ENCODE assay signal across 9 mouse cellular contexts in the genomic region with DNA sequence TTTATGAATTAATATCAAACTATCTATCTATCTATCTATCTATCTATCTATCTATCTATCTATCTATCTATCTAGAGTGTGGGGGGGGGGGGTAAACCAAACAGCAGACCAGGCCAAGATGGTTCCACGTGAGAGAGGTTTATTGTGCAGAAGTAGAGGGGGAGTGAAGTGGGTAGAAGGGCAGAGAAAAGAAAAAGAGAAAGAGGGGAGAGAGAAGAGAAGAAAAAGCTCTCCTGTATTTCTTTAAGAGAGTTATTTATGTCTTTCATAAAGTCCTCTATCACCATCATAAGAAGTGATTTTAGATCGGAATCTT. TPM values are rescaled to one million over a fixed set of nuclear protein-coding genes. Genes with fewer than 3 reads are reported as not detected.
DNase-seq lines count a peak whose midpoint lies in the region; ATAC-seq lines count a peak whose summit lies in the region.
"Had no signal": no experiment of that assay in that cellular context is flagged by ENCODE, and none has a peak within 500 bp of the region (broad histone marks: within the 10 kb centered on the region; RNA-seq: fewer than 3 reads in every experiment).

No protein-coding gene starts in this region.

- peak; percentile 13; the same call in 1 of the 2 replicates for ATAC-seq in kidney, embryonic 16.5 days (ENCODE audit: low FRiP score, low TSS enrichment)
- no peak for ATAC-seq in embryonic facial prominence, embryonic 15.5 days (ENCODE audit: insufficient number of reproducible peaks, low FRiP score, low TSS enrichment, low read depth)
- no peak; the same call in 1 of the 2 replicates for ATAC-seq in intestine, embryonic 14.5 days (replicated peaks; ENCODE audit: low FRiP score, low TSS enrichment, low read depth)
- ATAC-seq in midbrain, embryonic 14.5 days (ENCODE audit: low FRiP score, low TSS enrichment) = peak; percentile 41
- ATAC-seq in CD4-positive, CD25-positive, alpha-beta regulatory T cell, adult 4 months = no peak

- no peaks in the 10 kb centered on the region for H3K27me3 ChIP-seq in kidney, embryonic 16.5 days (ENCODE audit: insufficient read depth, low read length)
- H3K27me3 ChIP-seq in embryonic facial prominence, embryonic 15.5 days = no peaks in the 10 kb centered on the region
- no peaks in the 10 kb centered on the region for H3K27me3 ChIP-seq in intestine, embryonic 14.5 days (replicated peaks; ENCODE audit: control insufficient read depth, insufficient read depth, low read length)
- no peaks in the 10 kb centered on the region for H3K27me3 ChIP-seq in midbrain, embryonic 14.5 days (ENCODE audit: control insufficient read depth, insufficient read depth, low read length)

- H3K9me3 ChIP-seq in kidney, embryonic 16.5 days (ENCODE audit: low read length) = no peaks in the 10 kb centered on the region
- H3K9me3 ChIP-seq in embryonic facial prominence, embryonic 15.5 days (replicated peaks) = no peaks in the 10 kb centered on the region
- H3K9me3 ChIP-seq in intestine, embryonic 14.5 days (ENCODE audit: control insufficient read depth, low read length) = no peaks in the 10 kb centered on the region
- H3K9me3 ChIP-seq in midbrain, embryonic 14.5 days (ENCODE audit: control insufficient read depth, low read length) = no peaks in the 10 kb centered on the region

- no peak for DNase-seq in kidney, adult 18-20 months
- no peak for DNase-seq in intestine, embryonic 14.5 days (ENCODE audit: low spot score)
- peak; percentile 15 for DNase-seq in midbrain, embryonic 14.5 days
- DNase-seq in left cerebral cortex, adult 11 months (ENCODE audit: low spot score) = no peak
- no peak for DNase-seq in frontal cortex, postnatal 36 days (ENCODE audit: low spot score in 2 of 2)

- H3K36me3 ChIP-seq in kidney, embryonic 16.5 days (ENCODE audit: insufficient read depth, low read length) = no peaks in the 10 kb centered on the region
- H3K36me3 ChIP-seq in embryonic facial prominence, embryonic 15.5 days = no peaks in the 10 kb centered on the region
- H3K36me3 ChIP-seq in intestine, embryonic 14.5 days (ENCODE audit: control insufficient read depth, insufficient read depth, low read length) = no peaks in the 10 kb centered on the region
- no peaks in the 10 kb centered on the region for H3K36me3 ChIP-seq in midbrain, embryonic 14.5 days (ENCODE audit: control insufficient read depth, insufficient read depth, low read length)

- whole genome bisulfite sequencing in kidney, embryonic 16.5 days = 57% methylated on average over 2 of the region's 2 CpGs
- 43% methylated on average over 2 of the region's 2 CpGs for WGBS in embryonic facial prominence, embryonic 15.5 days
- WGBS in intestine, embryonic 14.5 days = 52% methylated on average over 2 of the region's 2 CpGs
- WGBS in midbrain, embryonic 14.5 days = 32% methylated on average over 2 of the region's 2 CpGs

- H3K4me3 ChIP-seq in kidney, embryonic 16.5 days (ENCODE audit: low read length) = peak overlapping the region; percentile 44
- peak overlapping the region; percentile 38; the same call in 1 of the 2 replicates for H3K4me3 ChIP-seq in embryonic facial prominence, embryonic 15.5 days (replicated peaks)
- H3K4me3 ChIP-seq in intestine, embryonic 14.5 days (ENCODE audit: low read depth, low read length) = peak overlapping the region; percentile 26; the same call in 1 of the 2 replicates
- peak overlapping the region; percentile 28 for H3K4me3 ChIP-seq in midbrain, embryonic 14.5 days (replicated peaks; ENCODE audit: low read depth, low read length)

- peak overlapping the region; percentile 62 for H3K9ac ChIP-seq in kidney, embryonic 16.5 days (replicated peaks; ENCODE audit: low read length)
- no peak overlapping the region for H3K9ac ChIP-seq in embryonic facial prominence, embryonic 15.5 days
- peak overlapping the region; percentile 23; the same call in 1 of the 2 replicates for H3K9ac ChIP-seq in intestine, embryonic 14.5 days (ENCODE audit: low read length)
- H3K9ac ChIP-seq in midbrain, embryonic 14.5 days (replicated peaks; ENCODE audit: low read length) = peak overlapping the region; percentile 46

- H3K4me2 ChIP-seq in kidney, embryonic 16.5 days (replicated peaks; ENCODE audit: low read depth, low read length) = peak overlapping the region; percentile 66
- peak overlapping the region; percentile 57 for H3K4me2 ChIP-seq in embryonic facial prominence, embryonic 15.5 days (replicated peaks)
- peak overlapping the region; percentile 50 for H3K4me2 ChIP-seq in intestine, embryonic 14.5 days (ENCODE audit: low read length)
- H3K4me2 ChIP-seq in midbrain, embryonic 14.5 days (ENCODE audit: low read length) = peak overlapping the region; percentile 53

- no peak overlapping the region for H3K27ac ChIP-seq in kidney, embryonic 16.5 days (ENCODE audit: low read length)
- no peak overlapping the region for H3K27ac ChIP-seq in embryonic facial prominence, embryonic 15.5 days (replicated peaks)
- H3K27ac ChIP-seq in intestine, embryonic 14.5 days (ENCODE audit: low read depth) = no peak overlapping the region
- peak overlapping the region; percentile 65 for H3K27ac ChIP-seq in midbrain, embryonic 14.5 days (replicated peaks; ENCODE audit: low read depth, low read length)
- H3K27ac ChIP-seq: macrophage had no signal

- H3K4me1 ChIP-seq in kidney, embryonic 16.5 days (ENCODE audit: insufficient read depth, low read length) = peaks cover 10% of the 10 kb centered on the region
- H3K4me1 ChIP-seq in embryonic facial prominence, embryonic 15.5 days = peaks cover 6% of the 10 kb centered on the region; the same call in 1 of the 2 replicates
- H3K4me1 ChIP-seq in intestine, embryonic 14.5 days (replicated peaks; ENCODE audit: control insufficient read depth, insufficient read depth, low read length) = no peaks in the 10 kb centered on the region
- peaks cover 10% of the 10 kb centered on the region; the same call in 1 of the 2 replicates for H3K4me1 ChIP-seq in midbrain, embryonic 14.5 days (ENCODE audit: control insufficient read depth, insufficient read depth, low read length)

RNA-seq across cellular contexts. Expression of gene Gm6685, which starts 26.2 kb away (rescaled TPM):
- polyA plus RNA-seq in kidney, embryonic 16.5 days (2015; fragmentation: Nextera tagmentation; extraction: Ambion mirVana) = 0.62 TPM in 1 of 2 replicates, not detected in the other
- 0.29 and 0.34 TPM in 2 replicates for polyA plus RNA-seq in embryonic facial prominence, embryonic 15.5 days (2015; fragmentation: Nextera tagmentation; extraction: Ambion mirVana)
- 0.44 TPM in 1 of 2 replicates, not detected in the other for polyA plus RNA-seq in intestine, embryonic 14.5 days (2014; fragmentation: Nextera tagmentation; extraction: Ambion mirVana)
- polyA plus RNA-seq in midbrain, embryonic 14.5 days (2014; fragmentation: Nextera tagmentation; extraction: Ambion mirVana) = not detected in 2 replicates
- polyA plus RNA-seq in CD4-positive, CD25-positive, alpha-beta regulatory T cell, adult 4 months (2017; shearing (Covaris generic)) = not detected
- polyA plus RNA-seq: macrophage had no signal

Comparison
In these comparisons a context has a peak if more than half of its experiments do, and no peak if none do; other contexts are left out.
1. ATAC-seq: peak in kidney, embryonic 16.5 days (single experiment) and midbrain, embryonic 14.5 days (single experiment); none in embryonic facial prominence, embryonic 15.5 days (single experiment), intestine, embryonic 14.5 days (single experiment) and CD4-positive, CD25-positive, alpha-beta regulatory T cell, adult 4 months (single experiment).
2. Peak in every context shown above with its lines, with median percentiles within 50 percentile points of each other: H3K4me2 ChIP-seq and H3K4me3 ChIP-seq.